In genomic region chr1:36307495-36308280, GRCm38 (mm10) we compare ENCODE assay signal across 7 mouse cellular contexts. TPM values are rescaled to one million over a fixed set of nuclear protein-coding genes. Genes with fewer than 3 reads are reported as not detected.
DNase-seq lines count a peak whose midpoint lies in the region; ATAC-seq and TF ChIP-seq lines count a peak whose summit lies in the region.

Gene Arid5a (plus strand): TSS chr1:36307733.

- H3K27ac ChIP-seq in intestine, postnatal 0 days (ENCODE audit: low read depth, low read length): peak within 1 kb of the TSS; percentile 51; the same call in 1 of the 2 replicates
- H3K27ac ChIP-seq in midbrain, embryonic 12.5 days (replicated peaks): no peak within 1 kb of the TSS
- H3K27ac ChIP-seq in small intestine, adult 2 months (ENCODE audit: insufficient read depth, low read depth, low read length): peak within 1 kb of the TSS; percentile 57

- intact Hi-C loops in left cerebral cortex, postnatal 4 days (cut with DNase I): no loop called here

- WGBS in intestine, postnatal 0 days: under 1% methylated on average over 64 of the region's 65 CpGs
- 1% methylated on average over 64 of the region's 65 CpGs for WGBS in midbrain, embryonic 12.5 days
- under 1% methylated on average over 65 of the region's 65 CpGs for WGBS in small intestine, adult 2 months

- peak; percentile 100 for TF ChIP-seq POLR2A in small intestine, adult 2 months (IDR thresholded peaks at IDR 0.05; ENCODE audit: low read depth, low read length)

- TF ChIP-seq CTCF in intestine, postnatal 0 days (IDR thresholded peaks at IDR 0.05; ENCODE audit: low read depth): peak; percentile 27
- TF ChIP-seq CTCF in small intestine, adult 2 months (IDR thresholded peaks at IDR 0.05; ENCODE audit: extremely low read depth, insufficient read length, insufficient replicate concordance, low read depth, low read length): no peak

- H3K27me3 ChIP-seq in intestine, postnatal 0 days (replicated peaks; ENCODE audit: control insufficient read depth, insufficient read depth, low read length): no peaks in the 10 kb centered on the region; the same call in 1 of the 2 replicates
- H3K27me3 ChIP-seq in midbrain, embryonic 12.5 days: peaks cover 39% of the 10 kb centered on the region
- H3K27me3 ChIP-seq in small intestine, adult 2 months (ENCODE audit: control insufficient read depth, insufficient read depth, low read length): peaks cover 5% of the 10 kb centered on the region

- no peaks in the 10 kb centered on the region for H3K9me3 ChIP-seq in intestine, postnatal 0 days (ENCODE audit: control insufficient read depth)
- no peaks in the 10 kb centered on the region for H3K9me3 ChIP-seq in midbrain, embryonic 12.5 days

- peak within 1 kb of the TSS; percentile 92 for H3K4me2 ChIP-seq in intestine, postnatal 0 days (replicated peaks; ENCODE audit: low read depth)
- H3K4me2 ChIP-seq in midbrain, embryonic 12.5 days (replicated peaks): peak within 1 kb of the TSS; percentile 75

- ATAC-seq in intestine, postnatal 0 days: peak; percentile 86
- peak; percentile 94 for ATAC-seq in midbrain, embryonic 12.5 days (ENCODE audit: low FRiP score, low read depth)

- peak; percentile 88 for DNase-seq in adrenal gland, adult 2 months
- peak; percentile 95 for DNase-seq in embryo, embryonic 11.5 days (ENCODE audit: low read depth, low spot score)
- DNase-seq in gastrocnemius, postnatal 4 days (ENCODE audit: low spot score in 2 of 2): peak; percentile 69 to 86
- DNase-seq in left cerebral cortex, postnatal 4 days: peak; percentile 92

- H3K36me3 ChIP-seq in intestine, postnatal 0 days (ENCODE audit: control insufficient read depth, insufficient read depth): no peaks in the 10 kb centered on the region
- H3K36me3 ChIP-seq in midbrain, embryonic 12.5 days: no peaks in the 10 kb centered on the region
- no peaks in the 10 kb centered on the region for H3K36me3 ChIP-seq in small intestine, adult 2 months (ENCODE audit: control insufficient read depth, insufficient read depth, low read length)

- H3K4me3 ChIP-seq in intestine, postnatal 0 days (ENCODE audit: low read depth, low read length): peak within 1 kb of the TSS; percentile 69
- peak within 1 kb of the TSS; percentile 58 for H3K4me3 ChIP-seq in midbrain, embryonic 12.5 days
- H3K4me3 ChIP-seq in small intestine, adult 2 months (ENCODE audit: low read depth, low read length): peak within 1 kb of the TSS; percentile 68

- peak within 1 kb of the TSS; percentile 62 for H3K9ac ChIP-seq in intestine, postnatal 0 days (ENCODE audit: low read depth, low read length)
- H3K9ac ChIP-seq in midbrain, embryonic 12.5 days (replicated peaks): peak within 1 kb of the TSS; percentile 59

- peaks cover 4% of the 10 kb centered on the region for H3K4me1 ChIP-seq in intestine, postnatal 0 days (replicated peaks; ENCODE audit: control insufficient read depth, insufficient read depth, low read length)
- peaks cover 26% of the 10 kb centered on the region for H3K4me1 ChIP-seq in midbrain, embryonic 12.5 days
- peaks cover 13% of the 10 kb centered on the region for H3K4me1 ChIP-seq in small intestine, adult 2 months (ENCODE audit: control insufficient read depth, insufficient read depth, insufficient read length, low read length)

RNA-seq across cellular contexts. Expression of gene Arid5a, which starts in this region (rescaled TPM):
- 1 to 10 TPM; 5.2 to 5.9 TPM for total RNA-seq in adrenal gland, adult 2 months (2021)
- 4.1 and 5.3 TPM in 2 replicates for polyA plus RNA-seq in adrenal gland, adult 2 months (2012; rRNA removed)
- 10 to 100 TPM; 17.7 to 18.9 TPM for total RNA-seq in gastrocnemius, postnatal 4 days (2021)
- polyA plus RNA-seq in intestine, postnatal 0 days (2015; fragmentation: Nextera tagmentation; extraction: Ambion mirVana): 3.6 and 3.7 TPM in 2 replicates
- total RNA-seq in left cerebral cortex, postnatal 4 days (2021): 1 to 10 TPM; 7.6 to 7.7 TPM
- 2.9 and 3.1 TPM in 2 replicates for polyA plus RNA-seq in midbrain, embryonic 12.5 days (2016; fragmentation: Nextera tagmentation; extraction: Ambion mirVana)
- 4.0 and 11.1 TPM in 2 replicates for polyA plus RNA-seq in small intestine, adult 2 months (2012; rRNA removed)
